Mouse (Mus musculus) fat pad, adult 2 months (tissue): Measurements from ENCODE around the gene Acp6.

ENCODE experiments used
- DNase-seq: peaks from one replicate; pipeline ENCODE4 v3.0.0-alpha.2; 2011; ENCODE audit warnings: low read depth, low spot score; ENCODE audit errors: extremely low read depth

Acp6 gene

DNA sequence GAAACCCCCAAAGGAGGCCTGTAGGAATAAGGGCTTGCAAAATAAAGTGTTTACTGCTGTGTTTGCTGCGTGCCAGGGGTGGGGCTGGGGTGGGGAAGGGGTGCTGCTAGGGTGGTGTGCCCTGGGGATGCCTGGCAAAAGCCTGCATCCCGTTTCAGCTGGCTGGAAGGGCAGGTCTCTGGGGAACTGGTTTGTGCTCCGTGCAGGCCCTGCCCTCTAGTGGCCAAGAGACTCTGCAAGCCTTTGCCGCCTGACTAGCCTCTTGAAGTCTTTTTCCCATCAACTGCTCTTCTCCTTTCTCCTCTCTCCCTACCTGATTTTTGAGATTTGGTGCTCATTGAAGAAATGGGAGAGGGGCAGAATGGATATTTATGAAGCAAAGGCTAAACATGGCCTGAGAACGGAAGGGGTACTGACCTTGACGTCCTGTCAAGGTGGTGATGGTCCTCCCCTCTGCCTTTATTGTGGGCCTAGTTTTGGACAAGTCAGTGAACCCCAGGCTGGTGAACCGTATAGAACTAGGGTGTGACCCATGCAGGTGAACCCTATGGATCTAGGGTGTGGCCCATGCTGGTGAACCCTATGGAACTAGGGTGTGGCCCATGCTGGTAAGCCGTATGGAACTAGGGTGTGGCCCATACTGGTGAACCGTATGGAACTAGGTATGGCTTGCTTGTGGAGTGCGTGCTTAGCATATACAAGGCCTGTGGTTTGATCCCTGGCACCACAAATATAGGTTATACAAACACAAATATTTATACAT, 26.7 kb downstream of the Acp6 start:
- DNase-seq, result no peak

DNA sequence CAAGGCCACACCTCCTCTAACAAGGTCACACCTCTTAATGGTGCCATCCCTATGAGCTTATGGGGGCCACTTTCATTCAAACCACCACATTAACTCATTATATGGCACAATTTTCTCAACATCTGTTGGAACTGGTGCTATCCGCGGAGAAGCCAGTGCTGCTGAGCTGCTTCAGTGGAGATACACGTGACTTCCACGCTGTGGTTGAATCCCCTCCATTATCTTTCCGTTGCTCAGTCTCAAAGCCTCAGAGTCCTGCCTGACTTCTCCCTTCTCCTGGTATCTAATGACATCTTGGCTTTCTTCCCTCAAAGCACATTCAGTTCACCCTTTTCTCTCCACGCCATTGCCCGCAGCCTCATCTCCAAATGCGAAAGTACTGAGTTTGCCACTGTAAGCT, 38.0 kb downstream of the Acp6 start:
- no peak for DNase-seq

DNA sequence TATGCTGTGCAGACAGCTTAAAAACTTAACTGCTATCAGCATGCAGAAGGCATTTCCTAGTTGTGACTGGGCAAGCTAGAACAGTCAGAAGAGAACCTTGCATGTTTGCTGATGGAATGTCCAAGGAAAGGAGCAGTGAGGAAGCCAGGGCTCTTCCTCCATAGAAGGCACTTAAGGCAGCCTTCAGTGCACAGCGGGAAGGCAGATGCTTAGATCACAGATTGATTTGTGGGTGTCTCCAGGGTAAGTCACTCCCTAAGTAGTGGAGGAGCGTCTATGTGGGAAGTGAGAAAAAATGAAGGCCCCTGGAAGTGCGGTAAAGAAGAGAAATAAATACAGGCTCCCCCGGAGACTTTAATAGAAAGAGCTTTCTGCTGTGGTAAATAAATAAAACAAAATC, 40.7 kb downstream of the Acp6 start:
- no peak for DNase-seq

DNA sequence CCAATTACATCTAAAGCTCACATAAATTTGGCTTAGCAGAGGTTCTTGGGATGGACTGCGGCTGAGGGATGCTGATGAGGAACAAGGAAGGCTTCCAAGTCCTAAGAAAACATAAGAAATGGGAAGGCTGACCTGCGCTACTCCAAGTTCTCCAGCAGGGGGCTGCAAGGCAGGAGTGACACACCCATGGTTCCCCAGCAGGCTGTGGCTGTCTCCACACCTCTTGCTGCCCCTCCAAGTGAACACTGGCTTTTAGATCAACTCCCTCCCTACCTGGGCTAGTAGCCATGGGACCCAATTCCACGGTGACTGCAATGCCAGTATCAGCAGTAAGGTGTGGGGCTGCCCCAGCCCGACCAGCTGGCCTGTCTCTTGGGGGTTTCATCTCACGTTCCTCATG, 43.4 kb downstream of the Acp6 start:
- no peak for DNase-seq

DNA sequence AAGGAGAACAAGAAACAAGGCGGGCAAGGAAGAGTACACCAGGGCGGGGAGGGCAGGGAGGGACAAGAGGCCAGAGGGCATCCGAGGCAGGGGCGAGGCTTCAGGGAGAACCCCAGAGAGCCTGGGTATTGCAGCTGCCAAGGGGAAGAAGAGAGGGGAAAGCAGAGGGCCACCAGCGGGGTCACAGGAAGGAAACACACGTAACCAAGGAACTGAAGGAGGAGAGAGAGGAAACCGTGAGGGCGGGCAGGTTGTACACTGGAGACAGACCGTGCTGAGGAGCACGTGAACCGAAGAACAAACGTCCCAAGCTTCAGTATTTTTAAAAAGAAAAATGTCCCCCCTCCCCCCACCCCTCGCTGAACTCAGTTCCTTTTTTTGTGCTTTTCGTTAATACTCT, 45.3 kb downstream of the Acp6 start:
- DNase-seq, result no peak

DNA sequence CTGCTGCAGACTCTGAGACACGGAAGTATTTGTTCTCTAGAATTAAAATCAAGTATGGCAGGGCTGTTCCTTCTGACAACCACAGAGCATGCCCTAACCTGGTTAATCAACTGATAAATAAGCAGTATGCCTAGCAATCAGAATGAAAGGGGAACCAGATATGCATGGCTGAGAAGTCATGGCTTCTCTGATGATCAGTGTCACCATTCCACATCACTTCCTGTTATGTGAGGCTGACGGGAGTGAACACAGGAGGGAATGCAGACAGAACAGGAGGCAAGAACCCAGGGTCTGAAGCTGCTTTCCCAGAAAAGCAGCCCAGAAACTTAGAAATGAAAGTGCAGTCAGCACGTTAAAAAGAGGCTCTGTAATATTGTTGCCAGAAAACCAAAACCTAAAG, 47.9 kb downstream of the Acp6 start:
- no peak for DNase-seq

DNA sequence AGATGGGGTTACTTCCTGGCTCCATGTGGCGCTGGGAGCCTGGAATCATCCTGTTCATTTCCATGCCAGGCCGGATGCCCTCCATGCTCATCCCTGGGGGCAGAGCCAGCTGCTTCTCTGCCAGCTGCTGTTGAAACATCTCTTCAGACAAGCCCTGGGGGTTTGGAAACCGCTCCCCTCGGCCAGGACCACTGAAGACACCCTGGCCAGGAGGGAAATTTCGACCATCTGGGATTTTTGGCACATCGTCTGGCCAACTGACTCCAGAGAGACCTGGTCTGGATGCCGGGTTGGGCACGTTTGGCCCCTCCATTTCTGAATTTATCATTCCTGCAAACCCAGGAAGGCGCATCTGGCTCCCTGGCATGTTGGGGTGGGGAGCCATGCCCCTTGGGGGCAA, 50.8 kb downstream of the Acp6 start:
- DNase-seq, result no peak

DNA sequence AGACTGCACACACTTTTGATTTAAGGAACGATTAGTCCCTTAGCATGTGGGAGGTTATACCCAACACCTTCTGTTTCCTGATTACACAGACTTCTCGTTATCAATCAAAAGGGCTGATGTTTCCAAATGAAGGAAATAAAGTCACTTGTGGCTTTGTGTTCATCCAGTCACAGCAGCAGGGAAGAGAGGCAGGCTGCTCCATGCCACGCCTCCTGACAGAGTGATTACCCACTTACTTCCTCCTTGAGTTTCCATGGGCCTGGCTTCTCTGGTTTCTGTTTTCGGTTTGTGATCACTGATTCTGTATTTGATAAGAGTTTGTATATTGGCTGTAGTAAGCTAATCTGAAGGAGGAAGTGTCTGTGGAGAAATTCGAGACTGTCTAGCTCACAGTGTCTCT, 52.6 kb downstream of the Acp6 start:
- DNase-seq, result no peak

DNA sequence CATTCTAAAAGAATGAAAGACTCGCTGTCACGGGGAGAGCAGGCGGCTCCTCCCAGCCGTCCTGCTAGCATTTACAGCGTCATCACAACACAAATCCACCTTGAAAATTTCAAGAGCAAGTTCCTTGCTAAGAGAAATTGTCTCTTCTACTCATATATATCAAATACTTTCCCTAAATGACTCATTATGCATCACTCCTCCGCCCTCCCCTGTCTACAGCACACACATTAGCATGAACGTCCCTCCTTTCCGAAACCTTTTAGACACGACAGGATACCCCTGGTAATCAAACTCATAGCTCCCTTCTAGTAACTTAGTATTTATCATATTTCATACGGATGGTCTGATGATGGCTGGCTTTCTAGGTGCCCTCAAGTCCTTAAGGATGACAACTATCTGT, 55.3 kb downstream of the Acp6 start:
- no peak for DNase-seq

DNA sequence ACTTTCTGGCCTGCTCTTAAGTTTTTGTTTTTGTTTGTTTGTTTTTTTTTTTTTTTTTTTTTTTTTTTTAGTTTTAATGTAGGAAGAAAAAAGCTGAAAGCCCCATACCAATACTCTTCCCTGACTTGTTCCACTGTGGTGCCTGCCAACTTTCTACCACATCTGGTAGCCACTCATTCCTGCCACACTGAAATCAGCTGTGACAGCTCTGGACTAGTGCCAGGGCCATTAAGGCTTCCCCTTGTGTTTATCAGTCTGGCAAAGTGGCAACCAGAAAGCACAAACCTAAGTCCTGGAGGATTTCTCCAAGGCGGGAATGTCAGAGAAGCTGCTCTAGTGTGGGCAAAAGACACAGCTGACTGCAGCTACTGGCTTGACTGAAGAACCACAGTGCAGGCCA, 55.9 kb downstream of the Acp6 start:
- no peak for DNase-seq

DNA sequence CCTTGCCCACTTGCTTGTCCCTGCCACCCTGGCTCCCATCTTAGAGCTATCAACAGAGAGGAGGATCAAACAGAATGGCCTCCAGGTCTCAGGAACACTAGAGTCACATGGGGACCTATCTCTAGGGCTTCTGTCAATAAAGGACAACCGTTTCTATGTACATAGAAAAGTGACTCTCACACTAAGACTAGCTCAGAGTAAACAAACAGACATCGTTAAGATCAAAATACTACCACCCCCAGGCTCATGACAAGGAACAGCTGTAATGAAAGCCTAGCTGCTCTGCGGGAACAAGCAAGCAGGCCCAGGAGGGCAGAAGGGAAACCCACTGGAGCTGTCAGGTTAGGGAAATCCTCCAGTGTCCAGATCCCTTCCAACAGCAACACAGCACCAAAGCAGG, 56.9 kb downstream of the Acp6 start:
- DNase-seq, result no peak

DNA sequence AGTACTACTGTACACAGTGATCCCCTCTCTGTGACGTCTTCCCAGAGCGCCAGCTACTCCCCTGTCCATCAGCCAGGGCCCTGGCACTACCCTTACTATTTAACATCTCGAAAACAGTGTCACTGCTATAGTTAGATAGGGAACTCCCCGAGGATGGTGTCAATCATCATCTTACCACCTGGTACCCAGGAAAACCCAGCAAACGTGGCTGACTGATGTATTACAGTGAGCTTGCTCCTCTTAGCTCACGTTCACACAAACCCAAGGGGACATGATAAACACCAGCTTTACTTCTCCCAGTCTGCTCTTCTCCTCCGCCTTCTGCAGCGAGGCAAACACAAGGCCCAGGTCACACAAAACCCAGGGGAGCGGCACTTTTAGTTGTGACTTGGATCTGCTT, 64.7 kb downstream of the Acp6 start:
- no peak for DNase-seq

DNA sequence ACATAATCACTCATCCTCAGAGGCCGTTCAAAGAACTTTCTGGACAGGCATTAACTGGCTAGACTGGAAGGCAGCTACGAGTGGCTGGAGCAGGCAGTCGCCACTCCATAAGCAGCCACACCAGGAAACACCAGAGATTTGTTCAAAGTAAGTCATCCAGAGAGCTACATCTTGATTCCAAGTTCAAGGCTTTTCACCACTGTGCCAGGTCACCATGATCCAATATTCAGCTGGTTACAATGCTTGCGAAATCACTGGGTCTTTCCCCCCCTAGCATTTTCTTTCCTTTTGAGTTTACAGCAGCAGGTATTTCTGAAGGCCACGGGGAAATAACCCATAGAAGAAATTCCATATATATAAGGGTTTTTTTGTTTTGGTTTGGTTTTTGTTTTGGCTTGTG, 66.7 kb downstream of the Acp6 start:
- no peak for DNase-seq

DNA sequence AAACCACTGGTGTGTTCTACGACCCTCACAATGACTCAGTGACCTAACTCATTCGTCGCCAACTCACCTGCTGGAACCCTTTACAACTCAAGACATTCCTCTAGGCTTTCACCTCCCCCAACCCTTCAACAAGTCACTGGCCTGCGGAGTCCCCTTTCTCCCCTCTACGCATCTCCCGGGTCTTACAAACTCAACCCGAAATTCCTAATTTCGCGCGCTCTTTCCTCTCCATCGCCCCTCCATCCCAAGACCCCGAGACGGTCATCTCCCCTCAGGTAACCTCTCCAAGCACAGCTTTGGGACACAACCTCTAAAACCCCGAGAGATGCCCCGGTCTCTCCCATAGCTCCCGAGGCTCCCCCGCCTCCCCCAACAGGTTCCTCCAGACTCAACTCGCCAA, 68.1 kb downstream of the Acp6 start:
- no peak for DNase-seq
